Mouse (Mus musculus) E14TG2a.4 (cell line): Measurements from ENCODE around the gene Rtn2.

Source experiments
- H3K27me3 ChIP-seq: 2 replicates; pipeline ENCODE4 v1.6.1; 2014; ENCODE audit warnings: low read length, control low read depth; ENCODE audit not compliant: insufficient read depth
- H3K36me3 ChIP-seq: 2 replicates; pipeline ENCODE4 v1.6.1; 2014; ENCODE audit warnings: low read length, control low read depth; ENCODE audit not compliant: insufficient read depth
- H3K4me1 ChIP-seq: replicated peaks from 2 replicates; pipeline ENCODE4 v1.6.1; 2014; ENCODE audit warnings: low read depth, low read length, control low read depth
- H3K4me3 ChIP-seq: replicated peaks from 2 replicates; pipeline ENCODE4 v1.5.1; 2014; ENCODE audit warnings: mild to moderate bottlenecking, low read length
- H3K9me3 ChIP-seq: 2 replicates; pipeline ENCODE4 v1.6.1; 2014; ENCODE audit warnings: low read length, control low read depth
- CTCF ChIP-seq: conservative IDR thresholded peaks from 2 replicates; pipeline ENCODE4 v1.5.1; 2014; ENCODE audit warnings: low read length
- NANOG ChIP-seq: IDR thresholded peaks from 2 replicates; pipeline ENCODE4 v1.6.1; 2014; ENCODE audit warnings: borderline replicate concordance, low read length, mixed read lengths
- POU5F1 ChIP-seq: IDR thresholded peaks from 2 replicates; pipeline ENCODE4 v1.6.1; 2014; ENCODE audit warnings: low read length, borderline replicate concordance

Rtn2 gene

GRCm38 (mm10) chr7:19338060-19338459 is 55.6 kb downstream of the Rtn2 start:
- H3K27me3 ChIP-seq: peaks cover 28% of the 10 kb centered on the region
- no peaks in the 10 kb centered on the region for H3K9me3 ChIP-seq
- TF ChIP-seq POU5F1 (no peak), NANOG (no peak), CTCF (no peak)
- H3K36me3 ChIP-seq: no peaks in the 10 kb centered on the region
- H3K4me1 ChIP-seq: peaks cover 34% of the 10 kb centered on the region
- no peak overlapping the region for H3K4me3 ChIP-seq

- TF ChIP-seq POU5F1 (no peak), NANOG (no peak), CTCF (no peak)
- H3K4me1 ChIP-seq: peaks cover 32% of the 10 kb centered on the region
- peaks cover 24% of the 10 kb centered on the region for H3K27me3 ChIP-seq
- H3K4me3 ChIP-seq: no peak overlapping the region
- no peaks in the 10 kb centered on the region for H3K9me3 ChIP-seq
- H3K36me3 ChIP-seq: no peaks in the 10 kb centered on the region
Measured at GRCm38 (mm10) chr7:19338596-19338995, 56.2 kb downstream of the Rtn2 start.

GRCm38 (mm10) chr7:19341250-19341649 is 58.8 kb downstream of the Rtn2 start:
- peaks cover 22% of the 10 kb centered on the region for H3K27me3 ChIP-seq
- no peaks in the 10 kb centered on the region for H3K9me3 ChIP-seq
- peak overlapping the region; percentile 76 for H3K4me3 ChIP-seq
- peaks cover 43% of the 10 kb centered on the region for H3K4me1 ChIP-seq
- TF ChIP-seq NANOG: no peak
- TF ChIP-seq CTCF: no peak
- TF ChIP-seq POU5F1: no peak
- no peaks in the 10 kb centered on the region for H3K36me3 ChIP-seq

- Histone ChIP-seq H3K4me1 (peaks cover 44% of the 10 kb centered on the region), H3K4me3 (peak overlapping the region; percentile 76), H3K27me3 (peaks cover 22% of the 10 kb centered on the region), H3K36me3 (no peaks in the 10 kb centered on the region), H3K9me3 (no peaks in the 10 kb centered on the region)
- TF ChIP-seq POU5F1: no peak
- TF ChIP-seq CTCF: no peak
- no peak for TF ChIP-seq NANOG
Measured at GRCm38 (mm10) chr7:19341761-19342409, 59.5 kb downstream of the Rtn2 start.

- H3K36me3 ChIP-seq: no peaks in the 10 kb centered on the region
- peaks cover 22% of the 10 kb centered on the region for H3K27me3 ChIP-seq
- H3K4me1 ChIP-seq: peaks cover 38% of the 10 kb centered on the region
- peak overlapping the region; percentile 76 for H3K4me3 ChIP-seq
- TF ChIP-seq CTCF: no peak
- TF ChIP-seq NANOG: no peak
- TF ChIP-seq POU5F1: no peak
- no peaks in the 10 kb centered on the region for H3K9me3 ChIP-seq
Measured at GRCm38 (mm10) chr7:19342481-19343027, 60.1 kb downstream of the Rtn2 start.

GRCm38 (mm10) chr7:19343210-19343808 is 60.9 kb downstream of the Rtn2 start:
- Histone ChIP-seq H3K36me3 (peaks cover 3% of the 10 kb centered on the region), H3K9me3 (no peaks in the 10 kb centered on the region), H3K4me1 (peaks cover 39% of the 10 kb centered on the region), H3K4me3 (no peak overlapping the region), H3K27me3 (peaks cover 22% of the 10 kb centered on the region)
- TF ChIP-seq NANOG: no peak
- peak; percentile 69 for TF ChIP-seq CTCF

GRCm38 (mm10) chr7:19344237-19344847 is 61.9 kb downstream of the Rtn2 start, which contains the start of gene Ercc1:
Gene Ercc1 (plus strand): TSS chr7:19344778.
- no peak for TF ChIP-seq CTCF
- TF ChIP-seq POU5F1: no peak
- no peak for TF ChIP-seq NANOG
- H3K4me1 ChIP-seq: peaks cover 48% of the 10 kb centered on the region
- H3K27me3 ChIP-seq: peaks cover 20% of the 10 kb centered on the region
- H3K4me3 ChIP-seq: peak within 1 kb of the TSS; percentile 91
- H3K36me3 ChIP-seq: peaks cover 13% of the 10 kb centered on the region
- no peaks in the 10 kb centered on the region for H3K9me3 ChIP-seq

GRCm38 (mm10) chr7:19344938-19345471 is 62.6 kb downstream of the Rtn2 start:
- TF ChIP-seq POU5F1 (no peak), CTCF (no peak), NANOG (no peak)
- Histone ChIP-seq H3K9me3 (no peaks in the 10 kb centered on the region), H3K4me1 (peaks cover 55% of the 10 kb centered on the region), H3K4me3 (peak overlapping the region; percentile 91), H3K36me3 (peaks cover 18% of the 10 kb centered on the region), H3K27me3 (peaks cover 18% of the 10 kb centered on the region)
